ENCODE assay signal across 8 mouse cellular contexts in the genomic region with DNA sequence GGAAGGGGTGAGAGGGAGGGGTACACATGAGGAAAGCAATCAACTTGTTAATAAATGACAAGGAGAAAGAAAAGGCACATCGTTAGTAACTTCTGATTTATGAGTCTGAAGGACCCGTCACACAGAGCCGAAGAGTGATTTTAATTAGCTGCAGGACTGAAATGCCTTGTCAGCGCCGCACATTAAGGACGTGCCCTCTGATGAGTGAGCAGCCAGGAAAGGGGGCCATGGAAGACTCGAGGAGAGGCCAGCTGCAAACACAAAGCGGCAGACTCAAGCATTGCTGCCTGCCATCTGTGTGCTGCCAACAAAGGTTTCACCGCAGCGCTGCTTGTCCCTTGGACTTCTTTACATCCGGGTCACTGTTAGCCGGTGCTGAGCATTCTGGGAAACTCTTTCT.
DNase-seq lines count a peak whose midpoint lies in the region; ATAC-seq and TF ChIP-seq lines count a peak whose summit lies in the region.

No protein-coding gene starts in this region.

- intact Hi-C loops in left cerebral cortex, postnatal 25 days (cut with DNase I): no loop called here

- no peaks in the 10 kb centered on the region for H3K36me3 ChIP-seq in lung, embryonic 15.5 days
- H3K36me3 ChIP-seq in forebrain, postnatal 0 days (ENCODE audit: insufficient read depth): no peaks in the 10 kb centered on the region
- H3K36me3 ChIP-seq in limb, embryonic 13.5 days: no peaks in the 10 kb centered on the region

- WGBS in lung, embryonic 15.5 days: 18% methylated on average over 12 of the region's 12 CpGs
- 14% methylated on average over 12 of the region's 12 CpGs for WGBS in forebrain, postnatal 0 days
- 8% methylated on average over 12 of the region's 12 CpGs for WGBS in limb, embryonic 13.5 days

- TF ChIP-seq CTCF in forebrain, postnatal 0 days (IDR thresholded peaks at IDR 0.05; ENCODE audit: low read depth): no peak

- ATAC-seq in lung, embryonic 15.5 days (ENCODE audit: borderline replicate concordance, extremely low read depth, low FRiP score, low TSS enrichment): peak; percentile 83; the same call in 1 of the 2 replicates
- ATAC-seq in forebrain, postnatal 0 days: peak; percentile 75
- ATAC-seq in limb, embryonic 13.5 days (ENCODE audit: low FRiP score, low read depth): peak; percentile 55; the same call in 1 of the 2 replicates

- no peaks in the 10 kb centered on the region for H3K27me3 ChIP-seq in lung, embryonic 15.5 days
- no peaks in the 10 kb centered on the region for H3K27me3 ChIP-seq in forebrain, postnatal 0 days (ENCODE audit: insufficient read depth, low read length)
- H3K27me3 ChIP-seq in limb, embryonic 13.5 days: no peaks in the 10 kb centered on the region

- peak overlapping the region; percentile 44 for H3K4me2 ChIP-seq in lung, embryonic 15.5 days
- peak overlapping the region; percentile 42 for H3K4me2 ChIP-seq in forebrain, postnatal 0 days (ENCODE audit: low read depth)
- H3K4me2 ChIP-seq in limb, embryonic 13.5 days (replicated peaks): peak overlapping the region; percentile 57

- H3K4me1 ChIP-seq in lung, embryonic 15.5 days: peaks cover 12% of the 10 kb centered on the region; the same call in 1 of the 2 replicates
- no peaks in the 10 kb centered on the region for H3K4me1 ChIP-seq in forebrain, postnatal 0 days (ENCODE audit: insufficient read depth)
- H3K4me1 ChIP-seq in limb, embryonic 13.5 days: peaks cover 24% of the 10 kb centered on the region

- no peak overlapping the region for H3K27ac ChIP-seq in lung, embryonic 15.5 days
- H3K27ac ChIP-seq in forebrain, postnatal 0 days (ENCODE audit: low read depth, low read length): no peak overlapping the region
- no peak overlapping the region for H3K27ac ChIP-seq in limb, embryonic 13.5 days

- 0 out of 2 replicates have a peak overlapping the region, but pooled peaks have one; percentile 6 for H3K4me3 ChIP-seq in lung, embryonic 15.5 days
- H3K4me3 ChIP-seq in forebrain, postnatal 0 days (ENCODE audit: low read depth, low read length): no peak overlapping the region
- H3K4me3 ChIP-seq in limb, embryonic 13.5 days: peak overlapping the region; percentile 16

- no peak for DNase-seq in lung, postnatal 25 days (ENCODE audit: low spot score)
- peak; percentile 53 for DNase-seq in forebrain, postnatal 0 days
- DNase-seq in retina, embryonic 14.5 days (ENCODE audit: low spot score): peak; percentile 63
- DNase-seq in spleen, postnatal 10 days (ENCODE audit: low spot score in 2 of 2): no peak
- no peak for DNase-seq in layer of hippocampus, adult 9-11 months
- DNase-seq in left cerebral cortex, postnatal 25 days (ENCODE audit: low spot score in 2 of 2): no peak

- no peaks in the 10 kb centered on the region for H3K9me3 ChIP-seq in lung, embryonic 15.5 days
- no peaks in the 10 kb centered on the region for H3K9me3 ChIP-seq in forebrain, postnatal 0 days (ENCODE audit: low read length)
- peaks cover 4% of the 10 kb centered on the region; the same call in 1 of the 2 replicates for H3K9me3 ChIP-seq in limb, embryonic 13.5 days

- no peak overlapping the region for H3K9ac ChIP-seq in lung, embryonic 15.5 days
- H3K9ac ChIP-seq in forebrain, postnatal 0 days: peak overlapping the region; percentile 33; the same call in 1 of the 2 replicates
- no peak overlapping the region for H3K9ac ChIP-seq in limb, embryonic 13.5 days

Comparison
In these comparisons a context has a peak if more than half of its experiments do, and no peak if none do; other contexts are left out.
1. DNase-seq: peak in forebrain, postnatal 0 days (single experiment) and retina, embryonic 14.5 days (single experiment); none in lung, postnatal 25 days (single experiment), spleen, postnatal 10 days (0 of 2), layer of hippocampus, adult 9-11 months (single experiment) and left cerebral cortex, postnatal 25 days (0 of 2).
2. Peak in every context shown above with its lines, with median percentiles within 50 percentile points of each other: ATAC-seq and H3K4me2 ChIP-seq.